Mouse (Mus musculus) cortical plate, adult 2 months (tissue): ENCODE measurements around the gene Fbn1. TPM values are rescaled to one million over a fixed set of nuclear protein-coding genes. Genes with fewer than 3 reads are reported as not detected.

Experiments used
- H3K27ac ChIP-seq: fragments of 200-500 bp; 2 replicates; pipeline ENCODE4 v1.5.1; 2012; ENCODE audit warnings: low read length, control low read depth, inconsistent platforms; ENCODE audit not compliant: insufficient read depth
- H3K4me1 ChIP-seq: fragments of 200-500 bp; 2 replicates; pipeline ENCODE4 v1.6.1; 2011; ENCODE audit warnings: low read length; ENCODE audit not compliant: control insufficient read depth, insufficient read depth
- H3K4me3 ChIP-seq: fragments of 200-500 bp; 2 replicates; pipeline ENCODE4 v1.5.1; 2011; ENCODE audit warnings: mild to moderate bottlenecking, low read length, control low read depth; ENCODE audit not compliant: insufficient read depth
- CTCF ChIP-seq: fragments of 200-500 bp; IDR thresholded peaks from 2 replicates; pipeline ENCODE4 v1.5.1; 2011; ENCODE audit warnings: mild to moderate bottlenecking, control low read depth, low read length; ENCODE audit not compliant: insufficient read depth; ENCODE audit errors: extremely low read depth
- POLR2A ChIP-seq: fragments of 200-500 bp; IDR thresholded peaks from 2 replicates; pipeline ENCODE4 v1.6.1; 2011; ENCODE audit warnings: mild to moderate bottlenecking, low read length, control low read depth; ENCODE audit not compliant: insufficient read depth; ENCODE audit errors: extremely low read depth
- polyA plus RNA-seq: library from polyadenylated mRNA; depleted of rRNA; stranded (reverse); fragments of >200 nt; gene quantifications from 2 replicates; pipeline ENCODE4 v1.2.3, GENCODE M21; 2012

The Fbn1 gene
- polyA plus RNA-seq, 1 experiment: 1.5 TPM

DNA sequence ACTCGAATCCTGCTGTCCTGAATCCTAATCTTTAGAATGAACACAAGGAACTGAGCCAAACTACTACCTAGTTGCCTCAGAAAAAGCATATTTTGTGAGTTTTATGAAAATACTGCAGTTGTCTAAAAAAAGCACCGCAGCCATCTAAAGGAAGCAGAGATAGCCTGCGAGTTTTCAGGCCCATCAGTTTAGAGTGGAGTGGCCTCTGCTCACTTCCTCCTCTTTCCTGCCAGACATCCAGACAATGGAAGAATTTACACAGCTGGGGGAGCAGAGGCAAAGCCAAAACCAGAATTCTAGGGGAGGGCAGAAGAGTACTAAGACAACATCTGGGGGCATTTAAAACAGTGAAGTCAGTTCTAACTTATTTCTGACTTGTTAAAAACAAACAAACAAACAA lies 96.0 kb downstream of the Fbn1 start:
- TF ChIP-seq POLR2A: no peak
- no peak for TF ChIP-seq CTCF
- no peak overlapping the region for H3K27ac ChIP-seq
- H3K4me1 ChIP-seq: no peaks in the 10 kb centered on the region
- H3K4me3 ChIP-seq: no peak overlapping the region

DNA sequence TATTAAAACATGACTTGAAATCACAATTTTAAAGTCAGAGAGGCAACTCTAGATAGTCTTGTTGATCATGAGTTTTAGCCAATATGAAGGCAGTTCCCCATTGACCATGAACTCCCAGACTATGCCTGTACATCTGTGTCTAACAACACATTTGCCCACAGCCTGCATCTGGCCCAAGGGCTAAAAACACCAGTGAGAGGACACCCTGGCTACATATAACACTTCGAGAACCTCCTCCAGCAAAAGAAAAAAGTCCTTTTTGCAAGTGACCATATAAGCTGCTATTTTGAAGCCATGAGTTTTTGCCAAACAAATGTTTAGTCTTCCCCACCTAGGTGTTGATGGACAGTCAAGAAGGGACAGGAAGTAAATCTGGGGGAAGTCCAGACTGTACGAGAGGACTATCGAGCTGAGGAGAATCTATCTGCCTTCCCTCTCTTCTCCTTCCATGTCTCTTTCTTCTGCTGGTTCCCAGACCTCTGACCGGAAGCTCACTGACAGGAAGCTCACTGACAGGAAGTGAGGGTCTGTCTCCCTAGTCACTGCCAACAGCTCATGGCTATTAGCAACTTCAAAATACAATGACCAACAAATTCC lies 103.2 kb downstream of the Fbn1 start:
- TF ChIP-seq POLR2A: no peak
- Histone ChIP-seq H3K4me1 (no peaks in the 10 kb centered on the region), H3K27ac (no peak overlapping the region), H3K4me3 (no peak overlapping the region)

DNA sequence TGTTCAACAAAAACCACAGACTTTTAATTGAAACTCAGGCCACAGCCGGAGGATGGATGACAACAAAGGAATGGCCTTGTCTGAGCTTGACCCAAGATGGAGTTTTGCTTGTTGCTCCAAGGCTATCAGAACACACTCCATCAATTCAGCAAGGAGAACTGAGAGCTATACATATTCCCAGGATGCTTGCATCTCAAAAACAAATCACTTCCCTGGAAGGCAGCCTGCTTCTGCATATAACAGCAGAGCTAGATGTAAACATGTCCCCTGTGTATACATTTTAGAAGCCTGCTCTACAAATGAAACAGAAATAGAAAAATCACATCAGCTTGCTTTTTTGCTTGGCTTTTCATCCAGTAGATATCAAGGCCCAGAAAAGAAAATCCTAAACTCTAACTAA lies 105.5 kb downstream of the Fbn1 start:
- TF ChIP-seq CTCF (no peak), POLR2A (no peak)
- Histone ChIP-seq H3K4me3 (no peak overlapping the region), H3K4me1 (no peaks in the 10 kb centered on the region), H3K27ac (no peak overlapping the region)

DNA sequence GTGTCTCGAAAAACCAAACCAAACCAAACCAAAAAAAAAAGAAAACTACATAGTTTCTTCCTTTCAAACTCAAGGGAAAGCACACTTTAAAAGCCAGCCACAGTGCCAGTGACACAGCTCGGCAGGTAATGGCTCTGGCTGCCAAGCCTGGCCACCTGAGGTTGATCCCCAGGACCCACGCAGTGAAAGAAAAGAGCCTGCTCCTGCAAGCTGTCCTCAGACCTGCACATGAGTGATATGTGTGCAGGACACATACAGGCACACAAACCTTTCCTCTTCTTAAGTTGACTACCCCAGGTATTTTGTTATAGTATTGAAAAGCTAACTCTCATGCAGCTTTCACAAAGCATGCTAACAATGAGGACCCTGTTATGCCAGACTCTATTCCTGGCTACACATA lies 107.7 kb downstream of the Fbn1 start:
- Histone ChIP-seq H3K27ac (no peak overlapping the region), H3K4me3 (no peak overlapping the region), H3K4me1 (no peaks in the 10 kb centered on the region)
- TF ChIP-seq CTCF (no peak), POLR2A (no peak)

DNA sequence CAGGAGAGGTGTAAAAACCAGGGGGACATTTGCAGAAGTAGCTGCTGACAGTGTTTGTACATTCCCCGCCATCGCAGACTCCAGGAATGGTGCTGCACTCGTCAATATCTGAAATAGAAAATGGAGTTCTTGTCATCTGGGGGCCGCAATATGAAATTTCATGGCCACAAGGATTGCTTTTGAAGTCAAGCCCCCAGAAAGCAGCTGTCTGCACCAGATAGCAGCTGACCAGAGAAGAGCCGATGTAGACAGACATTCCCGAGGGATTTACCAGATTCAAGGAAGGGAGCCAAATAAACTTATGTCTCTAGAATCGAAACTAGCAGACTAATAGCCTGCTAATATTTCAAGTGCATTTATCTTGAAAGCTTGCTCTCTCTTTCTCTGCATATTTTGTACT lies 110.0 kb downstream of the Fbn1 start:
- TF ChIP-seq CTCF: no peak
- no peak for TF ChIP-seq POLR2A
- H3K27ac ChIP-seq: no peak overlapping the region
- no peaks in the 10 kb centered on the region for H3K4me1 ChIP-seq
- no peak overlapping the region for H3K4me3 ChIP-seq

DNA sequence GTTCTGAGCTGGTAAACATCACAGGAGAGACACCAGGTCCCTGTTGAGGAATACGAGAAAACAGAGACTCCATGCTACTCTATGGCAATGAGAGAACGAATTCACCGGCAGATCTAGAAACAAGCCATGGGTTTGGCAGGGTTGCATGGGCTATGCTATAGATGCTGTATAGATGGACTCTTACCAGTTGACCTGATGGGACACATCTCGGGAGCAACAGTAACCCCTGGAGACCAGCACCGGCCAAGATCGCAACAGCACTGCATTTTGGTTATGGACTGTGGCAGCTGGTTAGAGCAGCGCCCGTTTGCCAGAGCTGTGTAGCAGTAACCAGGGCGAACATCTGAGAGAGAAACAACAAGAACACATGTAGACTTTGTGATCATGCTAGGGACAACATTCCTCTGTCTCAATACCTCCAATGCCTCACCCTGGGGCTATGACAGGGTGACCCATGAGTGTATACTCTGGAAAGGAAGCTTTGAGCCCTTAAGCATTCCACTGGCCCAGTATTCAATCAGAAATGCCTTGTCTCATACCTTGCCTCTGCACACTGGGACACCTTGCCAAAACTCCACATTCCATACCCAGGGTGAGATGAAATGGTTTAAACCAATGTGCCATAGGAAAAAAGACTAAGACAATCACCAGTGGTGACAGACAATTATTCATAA lies 113.2 kb downstream of the Fbn1 start:
- no peak for TF ChIP-seq POLR2A
- TF ChIP-seq CTCF: no peak
- Histone ChIP-seq H3K4me3 (no peak overlapping the region), H3K27ac (no peak overlapping the region), H3K4me1 (no peaks in the 10 kb centered on the region)

DNA sequence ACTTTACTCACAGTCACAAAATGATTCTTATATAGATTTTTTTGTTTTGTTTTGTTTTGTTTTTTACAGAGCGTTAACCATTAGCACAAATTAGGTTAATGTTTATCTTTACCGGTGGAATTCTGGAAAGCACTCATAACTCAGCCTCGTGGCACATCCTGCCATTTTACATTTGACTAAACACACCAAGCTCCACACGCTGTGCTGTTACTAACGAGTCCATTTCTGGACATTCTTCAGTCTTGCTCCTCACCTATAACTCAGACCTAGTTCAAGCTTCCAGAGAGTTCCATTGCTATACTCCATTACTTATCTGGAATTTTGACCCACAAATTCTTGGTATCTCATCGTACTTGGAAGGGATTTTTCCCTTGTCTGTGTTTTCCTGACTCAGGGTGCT lies 116.2 kb downstream of the Fbn1 start:
- no peak overlapping the region for H3K4me3 ChIP-seq
- no peak overlapping the region for H3K27ac ChIP-seq
- no peaks in the 10 kb centered on the region for H3K4me1 ChIP-seq
- TF ChIP-seq POLR2A (no peak), CTCF (no peak)

DNA sequence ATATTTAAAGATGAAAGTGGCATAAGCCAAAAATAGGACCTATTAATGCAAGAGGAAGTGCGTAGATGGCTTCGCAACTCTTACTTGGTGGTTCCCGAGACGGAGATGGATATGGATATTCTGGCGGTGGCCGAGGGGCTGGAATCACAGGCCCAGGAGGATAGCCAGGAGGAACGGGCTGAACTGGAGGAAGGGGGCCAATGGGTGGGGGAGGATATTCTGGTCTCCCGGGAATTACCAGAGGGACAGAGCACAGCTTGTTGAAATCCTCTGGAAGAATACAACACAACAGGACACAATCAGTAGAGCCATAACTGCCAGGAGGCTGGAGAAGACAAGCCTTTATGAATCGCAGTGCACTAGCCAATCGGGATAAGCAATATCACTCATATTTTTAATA lies 118.0 kb downstream of the Fbn1 start:
- Histone ChIP-seq H3K4me3 (no peak overlapping the region), H3K4me1 (no peaks in the 10 kb centered on the region), H3K27ac (no peak overlapping the region)
- TF ChIP-seq POLR2A (no peak), CTCF (no peak)

DNA sequence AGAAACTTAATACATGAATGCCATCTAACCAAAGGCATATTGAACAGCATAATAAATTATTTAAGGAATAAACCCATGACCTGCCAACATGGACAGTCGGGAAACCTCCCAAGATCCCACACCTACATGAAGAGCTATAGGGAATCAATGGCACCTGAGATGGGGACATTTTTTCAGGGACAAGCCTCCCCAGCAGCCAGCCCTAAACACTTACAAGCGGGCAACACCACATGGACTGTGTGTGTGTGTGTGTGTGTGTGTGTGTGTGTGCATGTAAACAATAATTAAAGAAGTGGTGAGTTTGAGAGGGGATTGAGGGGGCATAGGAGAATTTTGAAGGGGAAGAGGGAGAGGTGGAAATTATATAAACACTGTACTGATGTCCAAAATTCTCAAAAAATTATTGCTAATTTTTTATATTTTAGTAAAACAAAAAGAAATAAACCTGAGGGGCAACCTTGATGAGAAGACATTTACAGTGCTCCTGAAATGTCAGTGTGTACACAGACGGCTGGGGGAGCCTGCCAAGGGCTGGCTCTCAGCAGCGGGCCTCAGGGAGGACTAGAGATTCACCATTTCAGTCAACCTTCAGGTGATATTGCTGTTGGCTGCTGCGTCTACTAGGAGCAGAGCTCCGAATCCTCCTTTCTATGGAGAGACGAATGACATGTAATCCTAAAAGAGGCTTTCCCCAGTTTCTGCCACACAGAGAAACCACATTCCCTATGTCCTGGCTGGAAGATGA lies 121.4 kb downstream of the Fbn1 start:
- H3K27ac ChIP-seq: no peak overlapping the region
- TF ChIP-seq POLR2A (no peak), CTCF (no peak)
- no peaks in the 10 kb centered on the region for H3K4me1 ChIP-seq
- H3K4me3 ChIP-seq: no peak overlapping the region

DNA sequence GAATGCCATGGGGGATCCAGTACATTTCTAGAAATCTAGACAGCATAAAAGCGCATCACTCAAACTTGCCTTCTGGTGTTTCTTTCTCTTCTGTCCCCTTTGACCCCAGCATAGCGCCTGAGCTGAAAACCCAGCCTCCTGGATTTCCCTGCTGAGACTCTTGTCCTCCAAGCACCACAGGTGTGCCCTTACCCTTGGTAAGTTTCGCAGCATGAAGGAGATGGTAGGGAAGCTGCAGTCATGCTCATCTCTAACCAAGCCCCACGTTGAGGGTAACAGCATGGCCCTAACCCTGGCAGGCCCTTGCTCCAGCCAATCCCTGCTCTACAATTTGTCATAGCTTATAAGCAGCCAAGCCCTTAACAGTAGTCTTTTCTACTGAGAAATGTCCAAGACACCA lies 122.9 kb downstream of the Fbn1 start:
- Histone ChIP-seq H3K27ac (no peak overlapping the region), H3K4me1 (no peaks in the 10 kb centered on the region), H3K4me3 (no peak overlapping the region)
- TF ChIP-seq CTCF: no peak
- no peak for TF ChIP-seq POLR2A
